Mouse (Mus musculus) ovary, postnatal 14 days (tissue): ENCODE measurements at regions not wholly inside any gene's neighbourhood (a gene's known extent, or its start where the extent isn't known, plus 50 kb on each side); places are given as distances from the start of the nearest gene placed in this dataset.

ENCODE experiments used
- DNase-seq: peaks from one replicate; pipeline ENCODE4 v3.0.0; 2022; ENCODE audit warnings: low spot score

GRCm38 (mm10) chr9:112715197-112715762, 479.5 kb upstream of the Arpp21 start:
- DNase-seq = no peak

GRCm38 (mm10) chr9:112678866-112679265, 443.1 kb upstream of the Arpp21 start:
- no peak for DNase-seq

- DNase-seq = no peak
These were observed 439.5 kb upstream of the Arpp21 start for GRCm38 (mm10) chr9:112675232-112675631.
